In the genomic region with DNA sequence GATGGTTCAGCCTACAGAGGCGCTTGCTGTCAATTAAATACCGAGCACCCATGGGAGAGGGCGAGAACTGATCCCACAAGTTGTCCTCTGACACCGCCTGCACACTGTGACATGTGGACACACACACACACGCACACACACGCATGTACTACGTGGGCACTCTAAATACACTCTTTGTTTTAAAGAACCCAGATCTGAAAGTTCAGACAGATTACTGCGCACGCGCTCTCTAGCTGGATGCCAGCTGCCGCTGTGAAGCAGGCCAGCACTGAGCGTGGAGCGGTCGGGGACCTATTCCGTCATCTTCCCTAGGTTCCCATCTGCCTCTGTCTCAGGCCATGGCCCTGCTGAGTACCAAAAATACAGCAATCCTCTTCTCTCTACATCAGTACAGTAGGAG, we compare ENCODE assay signal across 9 mouse cellular contexts.
DNase-seq lines count a peak whose midpoint lies in the region; ATAC-seq and TF ChIP-seq lines count a peak whose summit lies in the region.
"Had no signal": no experiment of that assay in that cellular context is flagged by ENCODE, and none has a peak within 500 bp of the region (broad histone marks: within the 10 kb centered on the region; RNA-seq: fewer than 3 reads in every experiment).

No protein-coding gene starts in this region.

- TF ChIP-seq CTCF in lung, adult 2 months (IDR thresholded peaks at IDR 0.05; ENCODE audit: insufficient read depth, low read length), result no peak

- no peak overlapping the region for H3K27ac ChIP-seq in embryonic facial prominence, embryonic 13.5 days
- H3K27ac ChIP-seq in hindbrain, embryonic 15.5 days (replicated peaks), result no peak overlapping the region
- H3K27ac ChIP-seq in neural tube, embryonic 12.5 days, result no peak overlapping the region
- H3K27ac ChIP-seq: kidney, postnatal 0 days had no signal

- H3K4me1 ChIP-seq in lung, adult 2 months (ENCODE audit: control insufficient read depth, insufficient read depth, low read length), result no peaks in the 10 kb centered on the region
- H3K4me1 ChIP-seq in embryonic facial prominence, embryonic 13.5 days, result peaks cover 9% of the 10 kb centered on the region
- H3K4me1 ChIP-seq in hindbrain, embryonic 15.5 days (replicated peaks), result no peaks in the 10 kb centered on the region
- no peaks in the 10 kb centered on the region for H3K4me1 ChIP-seq in neural tube, embryonic 12.5 days

- no peak for TF ChIP-seq POLR2A in lung, adult 2 months (IDR thresholded peaks at IDR 0.05; ENCODE audit: borderline replicate concordance, extremely low read depth, low read depth, low read length)

- peak; percentile 36 for DNase-seq in lung, postnatal 10 days
- DNase-seq in lung, adult 2 months, result no peak
- no peak for DNase-seq in thymus, postnatal 10 days (ENCODE audit: low spot score in 2 of 2)
- no peak for DNase-seq in spleen, postnatal 36 days (ENCODE audit: low spot score in 2 of 2)

- no peaks in the 10 kb centered on the region for H3K36me3 ChIP-seq in embryonic facial prominence, embryonic 13.5 days
- no peaks in the 10 kb centered on the region for H3K36me3 ChIP-seq in hindbrain, embryonic 15.5 days
- no peaks in the 10 kb centered on the region for H3K36me3 ChIP-seq in neural tube, embryonic 12.5 days

- H3K4me2 ChIP-seq in embryonic facial prominence, embryonic 13.5 days, result peak overlapping the region; percentile 31; the same call in 1 of the 2 replicates
- peak overlapping the region; percentile 1; the same call in 1 of the 2 replicates for H3K4me2 ChIP-seq in hindbrain, embryonic 15.5 days
- H3K4me2 ChIP-seq in neural tube, embryonic 12.5 days (replicated peaks), result no peak overlapping the region

- H3K9ac ChIP-seq in embryonic facial prominence, embryonic 13.5 days, result no peak overlapping the region
- no peak overlapping the region for H3K9ac ChIP-seq in hindbrain, embryonic 15.5 days
- no peak overlapping the region for H3K9ac ChIP-seq in neural tube, embryonic 12.5 days

- H3K9me3 ChIP-seq in embryonic facial prominence, embryonic 13.5 days, result no peaks in the 10 kb centered on the region
- H3K9me3 ChIP-seq in hindbrain, embryonic 15.5 days, result no peaks in the 10 kb centered on the region
- H3K9me3 ChIP-seq in neural tube, embryonic 12.5 days, result no peaks in the 10 kb centered on the region

- 74% methylated on average over 15 of the region's 15 CpGs for WGBS in lung, adult 2 months
- 60% methylated on average over 15 of the region's 15 CpGs for whole genome bisulfite sequencing in embryonic facial prominence, embryonic 13.5 days
- WGBS in hindbrain, embryonic 15.5 days, result 65% methylated on average over 15 of the region's 15 CpGs
- WGBS in neural tube, embryonic 12.5 days, result 81% methylated on average over 15 of the region's 15 CpGs

- no peak for ATAC-seq in embryonic facial prominence, embryonic 13.5 days (ENCODE audit: insufficient number of reproducible peaks, insufficient read depth, low FRiP score, low TSS enrichment, low read depth)
- ATAC-seq in hindbrain, embryonic 15.5 days (ENCODE audit: low FRiP score, low read depth), result peak; percentile 74; the same call in 1 of the 2 replicates
- ATAC-seq in neural tube, embryonic 12.5 days (ENCODE audit: low FRiP score, low read depth), result peak; percentile 63; the same call in 1 of the 2 replicates
- ATAC-seq in megakaryocyte-erythroid progenitor cell, adult 5-6 weeks (replicated peaks; ENCODE audit: low FRiP score, low TSS enrichment, poor library complexity, severe bottlenecking), result no peak

- no peaks in the 10 kb centered on the region for H3K27me3 ChIP-seq in embryonic facial prominence, embryonic 13.5 days
- no peaks in the 10 kb centered on the region for H3K27me3 ChIP-seq in hindbrain, embryonic 15.5 days
- H3K27me3 ChIP-seq in neural tube, embryonic 12.5 days (replicated peaks), result no peaks in the 10 kb centered on the region

- H3K4me3 ChIP-seq in lung, adult 2 months (replicated peaks; ENCODE audit: extremely low read depth, low read depth, low read length), result no peak overlapping the region
- H3K4me3 ChIP-seq in embryonic facial prominence, embryonic 13.5 days, result no peak overlapping the region
- H3K4me3 ChIP-seq in hindbrain, embryonic 15.5 days, result no peak overlapping the region
- H3K4me3 ChIP-seq in neural tube, embryonic 12.5 days, result no peak overlapping the region

Comparison
In these comparisons a context has a peak if more than half of its experiments do, and no peak if none do; other contexts are left out.
1. ATAC-seq: peak in hindbrain, embryonic 15.5 days (single experiment) and neural tube, embryonic 12.5 days (single experiment); none in embryonic facial prominence, embryonic 13.5 days (single experiment) and megakaryocyte-erythroid progenitor cell, adult 5-6 weeks (single experiment).